Mouse (Mus musculus): Measurements from ENCODE around the gene Arhgap22. TPM values are rescaled to one million over a fixed set of nuclear protein-coding genes. Genes with fewer than 3 reads are reported as not detected.
A peak's percentile ranks its signal among the peaks of the same experiment; 100 is the strongest.

Arhgap22 gene
- polyA plus RNA-seq (2015; fragmentation: Nextera tagmentation; extraction: Ambion mirVana), result 8.3 and 10.7 TPM in 2 replicates

DNA sequence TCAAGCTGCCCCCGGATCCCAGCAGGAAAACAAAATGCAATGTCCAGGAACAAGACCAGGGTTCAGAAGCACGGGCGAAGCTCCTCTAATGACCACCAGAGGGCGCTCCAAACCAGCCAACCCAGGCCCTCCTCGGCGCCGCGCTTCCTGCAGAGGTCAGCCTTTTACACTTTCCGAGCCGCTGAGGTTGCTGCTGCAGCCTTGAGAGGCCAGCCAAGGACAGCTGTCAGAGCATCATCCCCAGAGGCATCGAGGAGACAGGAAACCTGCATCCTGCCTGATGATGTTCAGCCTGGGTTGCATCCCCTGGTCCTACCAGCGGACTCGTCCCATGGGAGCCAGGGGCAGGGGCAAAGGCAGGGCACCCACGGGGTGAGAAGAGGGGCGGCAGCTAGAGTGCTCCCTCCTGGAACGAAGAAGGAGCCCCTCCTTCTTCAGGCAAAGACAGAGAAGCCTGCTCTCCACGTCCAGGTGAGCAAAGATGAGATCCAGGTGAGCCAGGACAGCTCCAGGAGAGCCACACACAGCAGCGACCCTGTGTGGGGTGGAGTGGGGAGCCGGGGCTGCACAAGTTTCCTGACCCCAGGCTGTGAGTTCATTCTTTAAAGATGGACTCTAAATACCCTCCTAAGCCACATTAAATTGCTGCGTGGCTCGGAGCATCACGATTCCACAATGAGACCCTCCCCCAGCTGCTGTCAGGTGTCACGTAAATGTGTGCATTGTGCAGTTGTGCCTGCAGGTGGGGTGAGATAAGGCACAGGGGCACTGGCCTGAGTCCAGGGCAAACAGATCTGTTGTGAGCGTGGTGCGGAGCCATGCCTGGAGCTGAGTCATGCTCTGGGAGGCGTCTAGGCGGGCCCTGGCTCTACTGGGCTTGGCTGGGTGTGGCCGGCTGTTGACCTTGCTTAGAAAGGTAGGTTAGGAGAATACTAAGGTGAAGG, at the start of gene Arhgap22:
Gene Arhgap22, plus strand, starts transcription at position 204 of the 944 bp plus-strand sequence.
- Histone ChIP-seq H3K27me3 (peaks cover 7% of the 10 kb centered on the region; the same call in 1 of the 2 replicates), H3K36me3 (no peaks in the 10 kb centered on the region), H3K4me1 (peaks cover 6% of the 10 kb centered on the region), H3K27ac (no peak within 1 kb of the TSS), H3K9me3 (no peaks in the 10 kb centered on the region), H3K4me2 (peak within 1 kb of the TSS; percentile 44), H3K9ac (no peak within 1 kb of the TSS), H3K4me3 (no peak within 1 kb of the TSS)
- peak; percentile 72; the same call in 1 of the 2 replicates for ATAC-seq (ENCODE audit: borderline replicate concordance, extremely low read depth, low FRiP score, low TSS enrichment)
- 12% methylated on average over 28 of the region's 28 CpGs for WGBS

DNA sequence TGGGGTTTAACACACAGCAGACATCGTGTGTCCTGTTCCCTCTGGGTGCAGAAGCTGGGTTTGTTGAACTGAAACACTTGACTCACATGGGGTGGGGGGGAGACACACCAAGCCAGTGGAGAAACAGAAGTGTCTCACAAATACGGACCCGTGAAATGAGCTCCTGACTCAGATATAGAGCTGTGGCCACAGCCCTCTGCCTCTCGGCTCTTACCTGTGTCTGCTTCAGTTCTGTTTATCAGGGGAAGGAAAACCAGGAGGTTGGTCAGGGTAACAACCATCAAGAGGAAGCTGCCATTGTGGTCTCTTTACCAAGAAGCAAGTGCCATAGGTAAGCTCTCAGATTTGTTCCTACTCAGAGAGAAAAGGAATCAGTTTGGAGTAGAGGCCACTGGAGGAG, 45.1 kb upstream of the Arhgap22 start:
- WGBS, result 82% methylated on average over 4 of the region's 4 CpGs
- Histone ChIP-seq H3K27me3 (no peaks in the 10 kb centered on the region), H3K36me3 (no peaks in the 10 kb centered on the region), H3K4me3 (no peak overlapping the region), H3K4me1 (no peaks in the 10 kb centered on the region), H3K27ac (no peak overlapping the region), H3K9ac (no peak overlapping the region), H3K4me2 (no peak overlapping the region), H3K9me3 (no peaks in the 10 kb centered on the region)
- ATAC-seq (ENCODE audit: borderline replicate concordance, extremely low read depth, low FRiP score, low TSS enrichment), result no peak

GRCm38 (mm10) chr14:33171942-33172341, 41.9 kb upstream of the Arhgap22 start:
- Histone ChIP-seq H3K4me3 (no peak overlapping the region), H3K4me1 (no peaks in the 10 kb centered on the region), H3K36me3 (no peaks in the 10 kb centered on the region), H3K27me3 (no peaks in the 10 kb centered on the region), H3K9me3 (no peaks in the 10 kb centered on the region), H3K9ac (no peak overlapping the region), H3K4me2 (no peak overlapping the region), H3K27ac (no peak overlapping the region)
- ATAC-seq (ENCODE audit: borderline replicate concordance, extremely low read depth, low FRiP score, low TSS enrichment), result no peak
- 73% methylated on average over 1 of the region's 1 CpGs for WGBS

GRCm38 (mm10) chr14:33175059-33175821, 38.6 kb upstream of the Arhgap22 start:
- no peaks in the 10 kb centered on the region for H3K4me1 ChIP-seq
- H3K27me3 ChIP-seq, result no peaks in the 10 kb centered on the region
- H3K4me2 ChIP-seq, result no peak overlapping the region
- H3K27ac ChIP-seq, result no peak overlapping the region
- no peak overlapping the region for H3K4me3 ChIP-seq
- H3K9me3 ChIP-seq, result no peaks in the 10 kb centered on the region
- no peak overlapping the region for H3K9ac ChIP-seq
- WGBS, result 66% methylated on average over 4 of the region's 4 CpGs
- no peak for ATAC-seq (ENCODE audit: borderline replicate concordance, extremely low read depth, low FRiP score, low TSS enrichment)
- no peaks in the 10 kb centered on the region for H3K36me3 ChIP-seq

GRCm38 (mm10) chr14:33180102-33180501, 33.7 kb upstream of the Arhgap22 start:
- Histone ChIP-seq H3K27me3 (no peaks in the 10 kb centered on the region), H3K4me3 (no peak overlapping the region), H3K36me3 (no peaks in the 10 kb centered on the region), H3K9me3 (no peaks in the 10 kb centered on the region), H3K27ac (no peak overlapping the region), H3K9ac (no peak overlapping the region), H3K4me1 (no peaks in the 10 kb centered on the region), H3K4me2 (no peak overlapping the region)
- 78% methylated on average over 5 of the region's 5 CpGs for WGBS
- no peak for ATAC-seq (ENCODE audit: borderline replicate concordance, extremely low read depth, low FRiP score, low TSS enrichment)

DNA sequence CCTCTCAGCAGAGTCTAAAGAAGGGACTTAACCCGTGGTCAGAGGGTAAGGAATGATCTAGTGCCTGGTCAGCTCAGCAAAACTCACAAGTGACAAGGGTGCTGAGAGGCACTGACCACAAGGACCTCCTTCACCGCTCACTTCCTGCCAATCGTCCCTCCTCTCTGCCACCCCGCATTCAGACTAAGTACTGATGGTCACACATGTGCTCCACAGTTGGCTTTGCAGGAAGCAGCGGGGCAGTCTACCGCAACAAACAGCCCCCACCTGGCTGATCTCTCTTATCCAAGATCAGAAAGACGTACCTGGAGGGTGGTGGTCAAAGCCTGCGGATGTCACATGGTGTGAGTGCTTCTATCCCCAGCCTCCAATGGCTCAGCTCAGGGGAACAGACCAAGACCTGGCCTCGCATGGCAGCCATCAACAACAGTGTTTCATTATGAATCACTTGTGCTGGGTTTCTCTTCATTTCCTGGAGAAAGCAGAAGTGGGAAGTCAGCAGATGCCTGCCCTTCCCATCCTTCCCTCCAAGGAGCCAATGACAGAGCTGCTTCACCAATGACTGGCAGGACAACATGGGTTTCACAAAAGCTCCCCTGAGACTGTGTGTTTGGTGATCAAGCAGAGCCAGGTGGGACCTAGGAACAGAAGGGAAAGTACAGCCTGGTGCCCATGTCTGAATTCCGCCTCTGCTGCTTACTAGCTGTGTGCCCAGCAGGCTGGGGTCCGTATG, 28.6 kb upstream of the Arhgap22 start, which contains the start of gene Wdfy4:
Gene Wdfy4, minus strand, starts transcription at position 441 of the 733 bp plus-strand sequence.
- H3K36me3 ChIP-seq, result no peaks in the 10 kb centered on the region
- no peaks in the 10 kb centered on the region for H3K9me3 ChIP-seq
- no peaks in the 10 kb centered on the region for H3K4me1 ChIP-seq
- no peak within 1 kb of the TSS for H3K9ac ChIP-seq
- H3K4me3 ChIP-seq, result no peak within 1 kb of the TSS
- no peak within 1 kb of the TSS for H3K27ac ChIP-seq
- no peaks in the 10 kb centered on the region for H3K27me3 ChIP-seq
- 80% methylated on average over 11 of the region's 11 CpGs for WGBS
- H3K4me2 ChIP-seq, result no peak within 1 kb of the TSS
- ATAC-seq (ENCODE audit: borderline replicate concordance, extremely low read depth, low FRiP score, low TSS enrichment), result no peak

GRCm38 (mm10) chr14:33187201-33187600, 26.6 kb upstream of the Arhgap22 start:
- ATAC-seq (ENCODE audit: borderline replicate concordance, extremely low read depth, low FRiP score, low TSS enrichment), result no peak
- no peak overlapping the region for H3K4me3 ChIP-seq
- H3K9ac ChIP-seq, result no peak overlapping the region
- H3K27ac ChIP-seq, result no peak overlapping the region
- 51% methylated on average over 4 of the region's 4 CpGs for WGBS
- no peaks in the 10 kb centered on the region for H3K36me3 ChIP-seq
- no peaks in the 10 kb centered on the region for H3K9me3 ChIP-seq
- H3K4me1 ChIP-seq, result no peaks in the 10 kb centered on the region
- no peak overlapping the region for H3K4me2 ChIP-seq
- H3K27me3 ChIP-seq, result no peaks in the 10 kb centered on the region

- Histone ChIP-seq H3K4me2 (no peak overlapping the region), H3K4me3 (no peak overlapping the region), H3K27ac (no peak overlapping the region), H3K9ac (no peak overlapping the region), H3K4me1 (no peaks in the 10 kb centered on the region), H3K27me3 (no peaks in the 10 kb centered on the region), H3K36me3 (no peaks in the 10 kb centered on the region), H3K9me3 (no peaks in the 10 kb centered on the region)
- WGBS, result 72% methylated on average over 10 of the region's 10 CpGs
- ATAC-seq (ENCODE audit: borderline replicate concordance, extremely low read depth, low FRiP score, low TSS enrichment), result no peak
These were observed 24.6 kb upstream of the Arhgap22 start for GRCm38 (mm10) chr14:33189230-33189629.

DNA sequence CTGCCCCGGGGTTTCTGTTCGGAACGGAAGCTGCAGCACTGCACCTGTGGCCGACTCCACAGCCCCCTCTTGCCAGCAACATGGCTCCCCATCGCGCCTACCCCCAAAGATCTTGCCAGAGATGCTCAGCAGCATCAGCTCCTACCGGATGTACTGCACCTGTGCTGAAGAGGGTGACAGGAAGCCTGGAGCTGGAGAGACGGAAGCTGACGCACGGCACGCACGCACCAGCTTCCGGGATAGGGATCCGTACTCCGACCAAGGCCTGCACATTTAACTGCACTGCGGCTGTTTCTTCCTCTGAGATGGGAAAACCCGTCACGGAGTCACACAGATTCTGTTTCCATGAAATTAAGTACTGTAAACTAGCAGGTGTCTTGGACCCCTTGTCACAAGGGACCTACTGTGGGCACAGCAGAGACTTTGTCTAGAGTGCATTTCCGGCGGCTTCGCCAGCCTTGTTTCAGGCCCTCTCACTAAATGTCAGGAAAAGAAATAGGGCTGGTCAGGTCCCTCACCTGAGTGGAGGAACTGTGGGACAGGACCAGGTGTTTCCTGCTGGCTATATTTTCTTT, 23.9 kb upstream of the Arhgap22 start:
- H3K4me1 ChIP-seq, result no peaks in the 10 kb centered on the region
- H3K36me3 ChIP-seq, result no peaks in the 10 kb centered on the region
- H3K9ac ChIP-seq, result no peak overlapping the region
- no peak overlapping the region for H3K27ac ChIP-seq
- no peaks in the 10 kb centered on the region for H3K27me3 ChIP-seq
- ATAC-seq (ENCODE audit: borderline replicate concordance, extremely low read depth, low FRiP score, low TSS enrichment), result no peak
- no peaks in the 10 kb centered on the region for H3K9me3 ChIP-seq
- H3K4me2 ChIP-seq, result no peak overlapping the region
- 92% methylated on average over 21 of the region's 21 CpGs for WGBS
- H3K4me3 ChIP-seq, result no peak overlapping the region

- 52% methylated on average over 1 of the region's 1 CpGs for WGBS
- H3K4me3 ChIP-seq, result no peak overlapping the region
- H3K9ac ChIP-seq, result no peak overlapping the region
- no peaks in the 10 kb centered on the region for H3K27me3 ChIP-seq
- H3K4me1 ChIP-seq, result no peaks in the 10 kb centered on the region
- no peak overlapping the region for H3K27ac ChIP-seq
- no peak overlapping the region for H3K4me2 ChIP-seq
- ATAC-seq (ENCODE audit: borderline replicate concordance, extremely low read depth, low FRiP score, low TSS enrichment), result no peak
- H3K36me3 ChIP-seq, result no peaks in the 10 kb centered on the region
- H3K9me3 ChIP-seq, result no peaks in the 10 kb centered on the region
These were observed 23.2 kb upstream of the Arhgap22 start for GRCm38 (mm10) chr14:33190646-33191045.

DNA sequence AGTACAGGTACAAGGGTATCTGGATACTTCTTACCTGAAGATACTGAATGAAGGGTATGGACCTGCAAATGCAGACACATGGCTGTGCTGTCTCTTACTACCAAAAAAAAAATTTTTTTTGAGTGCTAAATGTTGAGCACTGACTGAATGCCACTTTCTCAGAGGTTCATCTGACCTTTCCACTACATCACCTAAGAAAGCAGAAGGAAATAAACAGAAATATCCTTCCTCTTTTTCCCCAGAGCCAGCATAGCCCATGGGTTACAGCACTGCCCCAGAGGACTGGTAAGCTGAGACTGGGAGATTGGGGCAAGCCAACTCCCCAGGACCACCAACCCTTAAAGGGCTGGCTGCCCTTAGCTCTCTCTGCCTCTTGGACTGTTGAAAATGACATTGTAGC, 20.1 kb upstream of the Arhgap22 start:
- H3K4me2 ChIP-seq, result no peak overlapping the region
- H3K27ac ChIP-seq, result no peak overlapping the region
- no peaks in the 10 kb centered on the region for H3K4me1 ChIP-seq
- H3K27me3 ChIP-seq, result no peaks in the 10 kb centered on the region
- ATAC-seq (ENCODE audit: borderline replicate concordance, extremely low read depth, low FRiP score, low TSS enrichment), result no peak
- H3K9ac ChIP-seq, result no peak overlapping the region
- no peaks in the 10 kb centered on the region for H3K9me3 ChIP-seq
- no peaks in the 10 kb centered on the region for H3K36me3 ChIP-seq
- H3K4me3 ChIP-seq, result no peak overlapping the region
